Mouse (Mus musculus): ENCODE data around the gene Hectd4. TPM values are rescaled to one million over a fixed set of nuclear protein-coding genes. Genes with fewer than 3 reads are reported as not detected.

Gene Hectd4
- polyA plus RNA-seq (2015; fragmentation: Nextera tagmentation; extraction: Ambion mirVana), result 3.8 and 4.5 TPM in 2 replicates

DNA sequence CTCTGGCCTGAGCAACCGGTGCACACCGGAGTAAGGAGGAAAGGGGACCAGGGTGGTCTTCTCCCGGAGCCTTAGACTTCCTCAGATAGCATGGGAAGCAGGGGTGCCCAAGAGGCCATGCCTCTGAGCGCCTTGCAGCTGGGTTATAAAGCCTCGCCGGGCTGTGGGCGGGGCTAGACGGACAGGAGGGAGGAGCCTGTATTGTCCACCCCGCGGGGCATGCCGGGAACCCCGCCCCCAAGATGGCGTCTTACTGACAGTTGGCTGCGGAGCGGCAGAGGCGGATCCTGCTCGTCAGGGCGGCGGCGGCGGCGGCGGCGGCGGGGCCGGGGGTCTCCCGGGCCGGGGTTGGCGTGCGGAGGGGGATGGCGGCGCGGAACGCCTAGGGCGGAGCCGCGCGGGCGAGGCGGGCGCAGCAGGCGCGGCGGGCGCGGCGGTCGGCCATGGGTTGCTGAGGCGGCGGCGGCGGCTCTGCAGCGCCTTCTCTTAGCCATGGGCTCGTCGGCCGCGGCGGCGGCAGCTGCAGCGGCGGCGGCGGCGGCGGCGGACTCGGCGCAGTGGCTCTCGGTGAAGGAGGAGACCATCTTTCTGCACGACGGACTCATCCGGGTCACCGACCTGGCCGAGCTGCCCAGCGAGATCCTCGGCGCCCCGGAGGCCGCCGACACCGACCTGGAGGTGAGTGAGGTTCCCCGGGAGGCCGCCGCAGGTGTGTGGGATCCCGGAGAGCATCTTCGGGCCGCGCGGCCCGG lies at the start of gene Hectd4:
Gene Hectd4, plus strand, starts transcription at position 240 of the 752 bp plus-strand sequence.
- peak within 1 kb of the TSS; percentile 66 for H3K27ac ChIP-seq (ENCODE audit: low read length)
- ATAC-seq (ENCODE audit: low FRiP score, low TSS enrichment), result peak; percentile 94
- H3K9ac ChIP-seq (replicated peaks; ENCODE audit: low read length), result peak within 1 kb of the TSS; percentile 91
- H3K36me3 ChIP-seq (ENCODE audit: insufficient read depth, low read length), result no peaks in the 10 kb centered on the region
- under 1% methylated on average over 56 of the region's 90 CpGs for WGBS
- H3K9me3 ChIP-seq (ENCODE audit: low read length), result no peaks in the 10 kb centered on the region
- H3K27me3 ChIP-seq (ENCODE audit: insufficient read depth, low read length), result no peaks in the 10 kb centered on the region
- H3K4me3 ChIP-seq (ENCODE audit: low read length), result peak within 1 kb of the TSS; percentile 97
- H3K4me1 ChIP-seq (ENCODE audit: insufficient read depth, low read length), result peaks cover 12% of the 10 kb centered on the region
- peak within 1 kb of the TSS; percentile 85 for H3K4me2 ChIP-seq (replicated peaks; ENCODE audit: low read depth, low read length)

DNA sequence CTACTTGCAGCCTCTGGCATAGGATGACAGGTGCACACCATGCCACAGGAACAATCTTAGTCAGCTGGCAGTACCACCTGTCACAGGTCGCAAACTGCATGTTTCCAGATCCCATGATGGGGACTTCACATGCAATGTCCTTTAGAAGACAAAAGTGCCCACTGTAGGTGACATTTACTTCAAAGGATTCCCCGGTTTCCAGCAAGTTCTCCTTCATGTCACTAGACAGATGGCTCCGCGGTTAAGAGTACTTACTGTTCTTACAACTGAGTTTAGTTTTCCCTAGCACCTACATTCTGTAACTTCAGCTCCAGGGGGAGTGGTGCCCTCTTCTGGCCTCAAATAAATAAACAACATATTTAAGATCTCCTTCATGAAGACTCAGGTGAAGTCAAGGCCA lies 47.2 kb upstream of the Hectd4 start:
- no peak overlapping the region for H3K27ac ChIP-seq (ENCODE audit: low read length)
- no peaks in the 10 kb centered on the region for H3K4me1 ChIP-seq (ENCODE audit: insufficient read depth, low read length)
- no peaks in the 10 kb centered on the region for H3K9me3 ChIP-seq (ENCODE audit: low read length)
- H3K36me3 ChIP-seq (ENCODE audit: insufficient read depth, low read length), result peaks cover 14% of the 10 kb centered on the region
- no peak overlapping the region for H3K4me2 ChIP-seq (replicated peaks; ENCODE audit: low read depth, low read length)
- no peak overlapping the region for H3K4me3 ChIP-seq (ENCODE audit: low read length)
- no peak overlapping the region for H3K9ac ChIP-seq (replicated peaks; ENCODE audit: low read length)
- H3K27me3 ChIP-seq (ENCODE audit: insufficient read depth, low read length), result no peaks in the 10 kb centered on the region
- ATAC-seq (ENCODE audit: low FRiP score, low TSS enrichment), result no peak
- WGBS, result 80% methylated on average over 4 of the region's 4 CpGs

DNA sequence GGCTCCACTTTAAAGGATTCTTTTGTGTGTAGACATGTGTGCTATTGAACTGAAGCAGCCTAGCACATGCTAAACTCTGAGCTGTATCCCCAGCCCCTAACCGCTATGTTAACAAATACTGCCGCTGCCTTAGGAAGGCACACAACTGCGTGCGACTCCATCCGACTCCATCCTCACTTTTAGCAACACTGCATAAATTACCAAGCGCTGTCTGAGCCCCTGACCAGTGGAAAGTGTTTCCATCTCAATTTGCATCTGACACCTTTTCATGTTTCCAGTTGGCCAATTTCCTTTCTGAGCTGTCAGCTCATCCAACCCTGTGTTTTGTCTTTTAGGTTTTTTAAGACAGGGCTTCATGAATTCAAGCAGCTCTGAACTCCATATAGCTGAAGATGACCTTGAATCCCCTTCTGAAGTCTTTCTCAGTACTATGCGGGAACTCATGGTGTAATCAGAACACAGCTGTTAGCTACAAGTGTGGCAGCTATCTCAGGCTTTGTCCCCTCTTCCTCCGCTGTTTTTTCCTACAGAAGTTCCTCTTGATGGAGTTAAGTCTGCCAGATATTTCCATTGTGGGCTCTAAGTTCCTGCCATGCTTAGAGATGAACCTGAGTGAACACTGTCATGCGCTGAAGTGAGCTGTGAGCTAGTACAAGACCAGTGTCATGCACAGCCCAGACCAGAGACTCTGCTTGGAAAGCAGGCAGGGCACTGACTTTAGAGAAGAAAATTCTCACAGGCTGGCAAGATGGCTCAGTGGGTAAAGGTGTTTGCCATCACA lies 40.8 kb upstream of the Hectd4 start:
- no peak for ATAC-seq (ENCODE audit: low FRiP score, low TSS enrichment)

GRCm38 (mm10) chr5:121183269-121183668 lies 36.8 kb upstream of the Hectd4 start:
- no peak overlapping the region for H3K4me2 ChIP-seq (replicated peaks; ENCODE audit: low read depth, low read length)
- no peaks in the 10 kb centered on the region for H3K36me3 ChIP-seq (ENCODE audit: insufficient read depth, low read length)
- no peaks in the 10 kb centered on the region for H3K27me3 ChIP-seq (ENCODE audit: insufficient read depth, low read length)
- H3K4me3 ChIP-seq (ENCODE audit: low read length), result no peak overlapping the region
- no peak overlapping the region for H3K27ac ChIP-seq (ENCODE audit: low read length)
- H3K9ac ChIP-seq (replicated peaks; ENCODE audit: low read length), result no peak overlapping the region
- WGBS, result 51% methylated on average over 9 of the region's 9 CpGs
- H3K4me1 ChIP-seq (ENCODE audit: insufficient read depth, low read length), result peaks cover 20% of the 10 kb centered on the region
- H3K9me3 ChIP-seq (ENCODE audit: low read length), result no peaks in the 10 kb centered on the region
- no peak for ATAC-seq (ENCODE audit: low FRiP score, low TSS enrichment)

More for the DNA sequence above, 40.8 kb upstream of the Hectd4 start:
- no peak overlapping the region for H3K9ac ChIP-seq (replicated peaks; ENCODE audit: low read length)
- no peaks in the 10 kb centered on the region for H3K27me3 ChIP-seq (ENCODE audit: insufficient read depth, low read length)
- no peaks in the 10 kb centered on the region for H3K9me3 ChIP-seq (ENCODE audit: low read length)
- no peak overlapping the region for H3K4me3 ChIP-seq (ENCODE audit: low read length)
- no peak overlapping the region for H3K27ac ChIP-seq (ENCODE audit: low read length)
- peaks cover 2% of the 10 kb centered on the region; the same call in 1 of the 2 replicates for H3K4me1 ChIP-seq (ENCODE audit: insufficient read depth, low read length)
- 63% methylated on average over 9 of the region's 9 CpGs for WGBS
- no peaks in the 10 kb centered on the region for H3K36me3 ChIP-seq (ENCODE audit: insufficient read depth, low read length)
- H3K4me2 ChIP-seq (replicated peaks; ENCODE audit: low read depth, low read length), result no peak overlapping the region

- Histone ChIP-seq H3K9ac (replicated peaks; ENCODE audit: low read length) (no peak overlapping the region), H3K36me3 (ENCODE audit: insufficient read depth, low read length) (no peaks in the 10 kb centered on the region), H3K27ac (ENCODE audit: low read length) (no peak overlapping the region), H3K9me3 (ENCODE audit: low read length) (no peaks in the 10 kb centered on the region), H3K4me1 (ENCODE audit: insufficient read depth, low read length) (peaks cover 24% of the 10 kb centered on the region), H3K27me3 (ENCODE audit: insufficient read depth, low read length) (no peaks in the 10 kb centered on the region), H3K4me3 (ENCODE audit: low read length) (no peak overlapping the region), H3K4me2 (replicated peaks; ENCODE audit: low read depth, low read length) (no peak overlapping the region)
- 69% methylated on average over 2 of the region's 2 CpGs for WGBS
- 0 out of 2 replicates have a peak, but pooled peaks have one; percentile 8 for ATAC-seq (ENCODE audit: low FRiP score, low TSS enrichment)
Observed at GRCm38 (mm10) chr5:121184375-121184774, 35.6 kb upstream of the Hectd4 start.

DNA sequence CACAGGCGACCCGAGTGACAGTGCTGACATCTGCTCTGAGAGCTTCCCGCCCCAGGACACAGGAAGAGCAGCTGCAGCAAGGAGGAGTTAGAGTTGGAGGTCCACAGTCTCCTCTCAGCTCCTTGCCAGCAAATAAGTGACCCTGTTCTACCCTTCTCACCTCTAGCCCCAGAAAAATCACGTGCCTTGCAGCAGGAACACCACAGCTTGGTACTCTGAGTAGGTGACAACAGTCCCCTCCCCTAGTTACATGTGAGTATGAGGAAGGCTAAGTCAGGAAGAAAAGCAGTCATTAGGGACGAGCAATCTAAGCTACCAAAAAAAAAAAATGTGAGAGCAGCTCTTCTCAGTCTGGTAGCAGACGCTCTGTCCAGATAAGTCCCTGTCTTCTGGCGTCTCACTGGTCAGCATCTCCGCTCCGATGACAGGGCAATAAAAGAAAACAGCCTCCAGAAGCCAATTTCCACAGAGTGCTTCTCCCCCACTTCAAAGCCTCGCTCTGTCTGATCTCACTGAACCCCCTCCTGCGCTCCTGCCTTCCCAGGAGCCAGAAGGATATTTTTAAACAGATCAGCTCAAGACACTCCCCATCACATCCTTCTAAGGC lies 35.0 kb upstream of the Hectd4 start:
- WGBS, result 12% methylated on average over 11 of the region's 11 CpGs
- peak overlapping the region; percentile 21; the same call in 1 of the 2 replicates for H3K4me2 ChIP-seq (replicated peaks; ENCODE audit: low read depth, low read length)
- peak; percentile 55 for ATAC-seq (ENCODE audit: low FRiP score, low TSS enrichment)
- H3K4me3 ChIP-seq (ENCODE audit: low read length), result no peak overlapping the region
- no peaks in the 10 kb centered on the region for H3K9me3 ChIP-seq (ENCODE audit: low read length)
- H3K4me1 ChIP-seq (ENCODE audit: insufficient read depth, low read length), result peaks cover 27% of the 10 kb centered on the region
- H3K27ac ChIP-seq (ENCODE audit: low read length), result peak overlapping the region; percentile 51; the same call in 1 of the 2 replicates
- H3K27me3 ChIP-seq (ENCODE audit: insufficient read depth, low read length), result no peaks in the 10 kb centered on the region
- no peaks in the 10 kb centered on the region for H3K36me3 ChIP-seq (ENCODE audit: insufficient read depth, low read length)
- peak overlapping the region; percentile 22 for H3K9ac ChIP-seq (replicated peaks; ENCODE audit: low read length)

DNA sequence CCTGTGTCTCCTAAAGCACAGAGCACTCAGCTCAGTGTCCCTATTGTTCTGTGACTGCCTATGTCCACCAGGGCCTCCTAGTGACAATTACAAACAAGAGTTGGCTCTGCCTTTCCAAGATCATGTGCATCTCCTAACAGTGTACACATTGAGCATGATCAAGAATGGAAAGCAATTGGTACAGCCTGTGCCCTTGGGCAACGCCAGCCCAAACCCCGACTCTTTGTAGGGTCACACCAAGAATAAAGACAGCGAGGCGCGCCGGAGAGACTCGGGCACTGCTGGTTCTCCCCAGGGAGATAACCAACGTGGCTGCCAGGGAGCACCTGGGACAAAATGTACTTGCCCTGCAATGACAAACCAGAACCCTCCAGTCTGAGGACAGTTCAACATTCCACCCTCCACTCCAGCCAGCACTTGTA lies 32.4 kb upstream of the Hectd4 start:
- 90% methylated on average over 8 of the region's 8 CpGs for WGBS
- H3K27ac ChIP-seq (ENCODE audit: low read length), result no peak overlapping the region
- H3K9ac ChIP-seq (replicated peaks; ENCODE audit: low read length), result no peak overlapping the region
- ATAC-seq (ENCODE audit: low FRiP score, low TSS enrichment), result no peak
- no peaks in the 10 kb centered on the region for H3K9me3 ChIP-seq (ENCODE audit: low read length)
- no peaks in the 10 kb centered on the region for H3K27me3 ChIP-seq (ENCODE audit: insufficient read depth, low read length)
- H3K4me3 ChIP-seq (ENCODE audit: low read length), result no peak overlapping the region
- no peaks in the 10 kb centered on the region for H3K36me3 ChIP-seq (ENCODE audit: insufficient read depth, low read length)
- peaks cover 32% of the 10 kb centered on the region for H3K4me1 ChIP-seq (ENCODE audit: insufficient read depth, low read length)
- H3K4me2 ChIP-seq (replicated peaks; ENCODE audit: low read depth, low read length), result no peak overlapping the region

- Histone ChIP-seq H3K4me3 (ENCODE audit: low read length) (no peak overlapping the region), H3K4me2 (replicated peaks; ENCODE audit: low read depth, low read length) (no peak overlapping the region), H3K4me1 (ENCODE audit: insufficient read depth, low read length) (peaks cover 32% of the 10 kb centered on the region), H3K9me3 (ENCODE audit: low read length) (no peaks in the 10 kb centered on the region), H3K9ac (replicated peaks; ENCODE audit: low read length) (no peak overlapping the region), H3K36me3 (ENCODE audit: insufficient read depth, low read length) (no peaks in the 10 kb centered on the region), H3K27me3 (ENCODE audit: insufficient read depth, low read length) (no peaks in the 10 kb centered on the region), H3K27ac (ENCODE audit: low read length) (no peak overlapping the region)
- WGBS, result 92% methylated on average over 9 of the region's 9 CpGs
- ATAC-seq (ENCODE audit: low FRiP score, low TSS enrichment), result no peak
Observed at GRCm38 (mm10) chr5:121188265-121188664, 31.8 kb upstream of the Hectd4 start.

DNA sequence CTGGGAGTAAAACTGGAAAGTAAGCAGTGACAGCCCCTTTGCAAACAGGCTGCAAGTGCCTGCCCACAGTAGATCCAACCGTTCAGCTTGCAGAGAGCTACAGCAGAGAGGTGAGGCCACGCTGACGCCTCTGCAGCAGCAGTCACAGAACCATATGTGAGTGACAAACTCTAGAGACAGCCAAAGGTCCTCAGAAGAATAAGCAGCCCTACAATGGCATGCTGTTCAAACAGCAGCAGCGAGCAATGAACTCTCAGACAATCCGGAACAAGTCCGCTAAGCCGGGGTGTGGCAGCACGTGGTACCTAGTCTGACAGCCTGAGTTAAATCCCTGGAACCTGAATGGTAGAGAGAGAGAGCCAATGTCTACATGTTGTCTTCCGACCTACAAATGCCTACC lies 30.8 kb upstream of the Hectd4 start:
- no peak overlapping the region for H3K4me2 ChIP-seq (replicated peaks; ENCODE audit: low read depth, low read length)
- H3K9me3 ChIP-seq (ENCODE audit: low read length), result no peaks in the 10 kb centered on the region
- H3K36me3 ChIP-seq (ENCODE audit: insufficient read depth, low read length), result no peaks in the 10 kb centered on the region
- H3K4me1 ChIP-seq (ENCODE audit: insufficient read depth, low read length), result peaks cover 31% of the 10 kb centered on the region
- no peak overlapping the region for H3K27ac ChIP-seq (ENCODE audit: low read length)
- H3K9ac ChIP-seq (replicated peaks; ENCODE audit: low read length), result no peak overlapping the region
- no peak for ATAC-seq (ENCODE audit: low FRiP score, low TSS enrichment)
- WGBS, result 84% methylated on average over 9 of the region's 9 CpGs
- no peak overlapping the region for H3K4me3 ChIP-seq (ENCODE audit: low read length)
- no peaks in the 10 kb centered on the region for H3K27me3 ChIP-seq (ENCODE audit: insufficient read depth, low read length)

Data from kidney, embryonic 16.5 days (tissue).